Mouse (Mus musculus) brain, embryonic 14.5 days (tissue): ENCODE results near the gene Slco4a1. TPM values are rescaled to one million over a fixed set of nuclear protein-coding genes. Genes with fewer than 3 reads are reported as not detected.

Experiments
- DNase-seq: peaks from one replicate; pipeline ENCODE4 v3.0.0-alpha.2; 2011; ENCODE audit warnings: low read depth
- CTCF ChIP-seq: fragments of 200-500 bp; IDR thresholded peaks from 2 replicates; pipeline ENCODE4 v1.5.1; 2012; ENCODE audit warnings: inconsistent platforms, mild to moderate bottlenecking, moderate library complexity, borderline replicate concordance; ENCODE audit not compliant: insufficient read depth, insufficient read length; ENCODE audit errors: extremely low read depth
- POLR2A ChIP-seq: fragments of 200-500 bp; IDR thresholded peaks from 2 replicates; pipeline ENCODE4 v1.6.1; 2012; ENCODE audit warnings: mild to moderate bottlenecking, inconsistent platforms, borderline replicate concordance; ENCODE audit not compliant: poor library complexity, insufficient read depth, insufficient read length, severe bottlenecking; ENCODE audit errors: extremely low read depth
- polyA plus RNA-seq: library from polyadenylated mRNA; depleted of rRNA; stranded (reverse); fragments of >200 nt; gene quantifications from 2 replicates; pipeline ENCODE4 v1.2.3, GENCODE M21; 2012; rRNA removed

The Slco4a1 gene
- polyA plus RNA-seq = 2.1 and 2.7 TPM in 2 replicates

GRCm38 (mm10) chr2:180455723-180456698 lies at the start of gene Slco4a1:
Gene Slco4a1 (plus strand): TSS chr2:180456245.
- DNase-seq = peak; percentile 85
- no peak for TF ChIP-seq CTCF
- TF ChIP-seq POLR2A = peak; percentile 41; the same call in 1 of the 2 replicates

GRCm38 (mm10) chr2:180408410-180408809 lies 47.6 kb upstream of the Slco4a1 start:
- TF ChIP-seq POLR2A (no peak), CTCF (no peak)
- no peak for DNase-seq

- DNase-seq = peak; percentile 53
- no peak for TF ChIP-seq CTCF
- no peak for TF ChIP-seq POLR2A
These were observed 45.6 kb upstream of the Slco4a1 start for GRCm38 (mm10) chr2:180410432-180410831.

- no peak for DNase-seq
- no peak for TF ChIP-seq CTCF
- TF ChIP-seq POLR2A = no peak
These were observed 45.0 kb upstream of the Slco4a1 start for GRCm38 (mm10) chr2:180411013-180411412.

GRCm38 (mm10) chr2:180415627-180416026 lies 40.4 kb upstream of the Slco4a1 start:
- DNase-seq = no peak
- TF ChIP-seq CTCF = no peak
- TF ChIP-seq POLR2A = no peak

GRCm38 (mm10) chr2:180417731-180418130 lies 38.3 kb upstream of the Slco4a1 start:
- DNase-seq = peak; percentile 58
- no peak for TF ChIP-seq POLR2A
- no peak for TF ChIP-seq CTCF

GRCm38 (mm10) chr2:180420641-180421040 lies 35.4 kb upstream of the Slco4a1 start:
- DNase-seq = no peak
- TF ChIP-seq POLR2A (no peak), CTCF (no peak)

GRCm38 (mm10) chr2:180425115-180425514 lies 30.9 kb upstream of the Slco4a1 start:
- TF ChIP-seq CTCF (no peak), POLR2A (no peak)
- DNase-seq = no peak

GRCm38 (mm10) chr2:180427073-180427472 lies 29.0 kb upstream of the Slco4a1 start:
- TF ChIP-seq CTCF (no peak), POLR2A (no peak)
- peak; percentile 89 for DNase-seq

GRCm38 (mm10) chr2:180428331-180428730 lies 27.7 kb upstream of the Slco4a1 start:
- no peak for TF ChIP-seq POLR2A
- peak; percentile 58; the same call in 1 of the 2 replicates for TF ChIP-seq CTCF
- peak; percentile 41 for DNase-seq

- DNase-seq = no peak
- TF ChIP-seq POLR2A = no peak
These were observed 25.4 kb upstream of the Slco4a1 start for GRCm38 (mm10) chr2:180430648-180431047.
